Mouse (Mus musculus) megakaryocyte, embryonic 14.5 days (primary cell): ENCODE data around the gene Dlx6. TPM values are rescaled to one million over a fixed set of nuclear protein-coding genes. Genes with fewer than 3 reads are reported as not detected.

ENCODE experiments used
- H3K27me3 ChIP-seq: replicated peaks from 2 replicates; pipeline ENCODE3; 2012; ENCODE audit warnings: inconsistent platforms
- H3K36me3 ChIP-seq: replicated peaks from 2 replicates; pipeline ENCODE3; 2012; ENCODE audit warnings: low read length, inconsistent platforms, mixed read lengths
- H3K4me1 ChIP-seq: 2 replicates; pipeline ENCODE4 v1.6.1; 2012; ENCODE audit warnings: inconsistent platforms
- H3K4me3 ChIP-seq: replicated peaks from 2 replicates; pipeline ENCODE3; 2012; ENCODE audit warnings: moderate library complexity, mild to moderate bottlenecking, inconsistent platforms
- H3K9me3 ChIP-seq: 2 replicates; pipeline ENCODE4 v1.6.1; 2012; ENCODE audit warnings: inconsistent platforms
- FLI1 ChIP-seq: IDR thresholded peaks from 2 replicates; pipeline ENCODE4 v1.6.1; 2012; ENCODE audit warnings: low read length, inconsistent platforms, mixed read lengths
- GATA1 ChIP-seq: IDR thresholded peaks from 3 replicates; pipeline ENCODE4 v1.6.1; 2012; ENCODE audit warnings: mixed read lengths, low read length, inconsistent platforms, borderline replicate concordance
- polyA plus RNA-seq: library from polyadenylated mRNA; stranded (reverse); fragments of >175 nt; gene quantifications from 2 replicates; pipeline ENCODE4 v1.2.3, GENCODE M21; 2012; ENCODE audit warnings: low replicate concordance; ENCODE audit not compliant: insufficient read depth

The Dlx6 gene
- polyA plus RNA-seq, 1 experiment = not detected

GRCm38 (mm10) chr6:6881638-6882190 is 18.6 kb downstream of the Dlx6 start, which contains the start of gene Dlx5:
Gene Dlx5, minus strand, starts transcription at chr6:6882085.
- peaks cover 27% of the 10 kb centered on the region for H3K4me1 ChIP-seq
- H3K4me3 ChIP-seq = peak within 1 kb of the TSS; percentile 64

GRCm38 (mm10) chr6:6882266-6882797 is 19.2 kb downstream of the Dlx6 start:
- Histone ChIP-seq H3K4me3 (no peak overlapping the region), H3K27me3 (peaks cover 80% of the 10 kb centered on the region), H3K36me3 (no peaks in the 10 kb centered on the region), H3K4me1 (peaks cover 27% of the 10 kb centered on the region), H3K9me3 (no peaks in the 10 kb centered on the region; the same call in 1 of the 2 replicates)
- TF ChIP-seq GATA1 (no peak), FLI1 (no peak)

More at GRCm38 (mm10) chr6:6881638-6882190, 18.6 kb downstream of the Dlx6 start, which contains the start of gene Dlx5:
- Histone ChIP-seq H3K27me3 (peaks cover 85% of the 10 kb centered on the region), H3K9me3 (no peaks in the 10 kb centered on the region; the same call in 1 of the 2 replicates), H3K36me3 (no peaks in the 10 kb centered on the region)
- no peak for TF ChIP-seq FLI1
- TF ChIP-seq GATA1 = no peak

GRCm38 (mm10) chr6:6884897-6885296 is 21.8 kb downstream of the Dlx6 start:
- peaks cover 57% of the 10 kb centered on the region for H3K27me3 ChIP-seq
- no peak for TF ChIP-seq FLI1
- no peak for TF ChIP-seq GATA1
- peaks cover 22% of the 10 kb centered on the region for H3K4me1 ChIP-seq
- no peaks in the 10 kb centered on the region for H3K9me3 ChIP-seq
- no peaks in the 10 kb centered on the region for H3K36me3 ChIP-seq
- H3K4me3 ChIP-seq = no peak overlapping the region

- TF ChIP-seq FLI1 (no peak), GATA1 (no peak)
Observed at GRCm38 (mm10) chr6:6886225-6886624, 23.1 kb downstream of the Dlx6 start.

GRCm38 (mm10) chr6:6890047-6890446 is 26.9 kb downstream of the Dlx6 start:
- Histone ChIP-seq H3K27me3 (peaks cover 9% of the 10 kb centered on the region), H3K4me1 (peaks cover 2% of the 10 kb centered on the region; the same call in 1 of the 2 replicates), H3K4me3 (no peak overlapping the region), H3K36me3 (no peaks in the 10 kb centered on the region), H3K9me3 (no peaks in the 10 kb centered on the region)
- TF ChIP-seq GATA1 (no peak), FLI1 (no peak)

More at GRCm38 (mm10) chr6:6886225-6886624, 23.1 kb downstream of the Dlx6 start:
- H3K27me3 ChIP-seq = peaks cover 44% of the 10 kb centered on the region
- H3K36me3 ChIP-seq = no peaks in the 10 kb centered on the region
- no peak overlapping the region for H3K4me3 ChIP-seq
- H3K9me3 ChIP-seq = no peaks in the 10 kb centered on the region
- peaks cover 14% of the 10 kb centered on the region for H3K4me1 ChIP-seq

GRCm38 (mm10) chr6:6909586-6909985 is 46.5 kb downstream of the Dlx6 start:
- no peak overlapping the region for H3K4me3 ChIP-seq
- TF ChIP-seq FLI1 (no peak), GATA1 (no peak)

GRCm38 (mm10) chr6:6914304-6914703 is 51.2 kb downstream of the Dlx6 start:
- H3K9me3 ChIP-seq = no peaks in the 10 kb centered on the region
- no peaks in the 10 kb centered on the region for H3K36me3 ChIP-seq
- H3K27me3 ChIP-seq = peaks cover 2% of the 10 kb centered on the region
- no peak overlapping the region for H3K4me3 ChIP-seq
- no peaks in the 10 kb centered on the region; the same call in 1 of the 2 replicates for H3K4me1 ChIP-seq
- no peak for TF ChIP-seq GATA1

More at GRCm38 (mm10) chr6:6909586-6909985, 46.5 kb downstream of the Dlx6 start:
- Histone ChIP-seq H3K27me3 (no peaks in the 10 kb centered on the region), H3K4me1 (no peaks in the 10 kb centered on the region), H3K9me3 (no peaks in the 10 kb centered on the region; the same call in 1 of the 2 replicates), H3K36me3 (no peaks in the 10 kb centered on the region)

- no peaks in the 10 kb centered on the region for H3K9me3 ChIP-seq
Observed at GRCm38 (mm10) chr6:6914849-6915525, 51.9 kb downstream of the Dlx6 start.

GRCm38 (mm10) chr6:6915526-6915915 is 52.4 kb downstream of the Dlx6 start:
- Histone ChIP-seq H3K9me3 (no peaks in the 10 kb centered on the region), H3K36me3 (no peaks in the 10 kb centered on the region), H3K4me1 (no peaks in the 10 kb centered on the region; the same call in 1 of the 2 replicates), H3K27me3 (peaks cover 2% of the 10 kb centered on the region), H3K4me3 (no peak overlapping the region)
- no peak for TF ChIP-seq GATA1
- TF ChIP-seq FLI1 = no peak

More at GRCm38 (mm10) chr6:6914849-6915525, 51.9 kb downstream of the Dlx6 start:
- H3K4me3 ChIP-seq = no peak overlapping the region
- H3K4me1 ChIP-seq = no peaks in the 10 kb centered on the region; the same call in 1 of the 2 replicates
- TF ChIP-seq FLI1 (no peak), GATA1 (no peak)
- no peaks in the 10 kb centered on the region for H3K36me3 ChIP-seq
- H3K27me3 ChIP-seq = peaks cover 2% of the 10 kb centered on the region

- Histone ChIP-seq H3K27me3 (peaks cover 2% of the 10 kb centered on the region), H3K9me3 (no peaks in the 10 kb centered on the region), H3K4me3 (no peak overlapping the region), H3K4me1 (no peaks in the 10 kb centered on the region; the same call in 1 of the 2 replicates), H3K36me3 (no peaks in the 10 kb centered on the region)
- TF ChIP-seq FLI1 (no peak), GATA1 (no peak)
Observed at GRCm38 (mm10) chr6:6917334-6917733, 54.2 kb downstream of the Dlx6 start.

Other genes with a start within 250 kb of the Dlx6 start
- gene Dlx5, start 18.8 kb downstream of the Dlx6 start, polyA plus RNA-seq = not detected in 2 replicates
- gene Sdhaf3, start 92.7 kb downstream of the Dlx6 start, polyA plus RNA-seq = 0.54 TPM in 1 of 2 replicates, not detected in the other